Mouse (Mus musculus) adipose tissue, adult 10 weeks (tissue): Measurements from ENCODE around the gene Gm17428. TPM values are rescaled to one million over a fixed set of nuclear protein-coding genes. Genes with fewer than 3 reads are reported as not detected.

Source experiments
- polyA plus RNA-seq: library from polyadenylated mRNA; stranded (reverse); fragments of 350-450 nt; fragmentation: Illumina TruSeq; extraction: RNeasy Lipid Tissue Mini Kit (QIAGEN cat#74804); gene quantifications from one replicate; pipeline ENCODE4 v1.2.3, GENCODE M21; 2014; ENCODE audit warnings: low read depth, low replicate concordance

Gene Gm17428
- polyA plus RNA-seq: not detected

GRCm38 (mm10) chr14:54976633-54977032 is at the start of gene Gm17428:
TSS of gene Gm17428 (plus strand) at chr14:54976933.

GRCm38 (mm10) chr14:54932645-54933150 is 44.0 kb upstream of the Gm17428 start, which contains the start of gene Il25:
TSS of gene Il25 (plus strand) at chr14:54932695.

GRCm38 (mm10) chr14:54935904-54936830 is 40.6 kb upstream of the Gm17428 start, which contains the start of gene Cmtm5:
TSS of gene Cmtm5 (plus strand) at chr14:54936261.

DNA sequence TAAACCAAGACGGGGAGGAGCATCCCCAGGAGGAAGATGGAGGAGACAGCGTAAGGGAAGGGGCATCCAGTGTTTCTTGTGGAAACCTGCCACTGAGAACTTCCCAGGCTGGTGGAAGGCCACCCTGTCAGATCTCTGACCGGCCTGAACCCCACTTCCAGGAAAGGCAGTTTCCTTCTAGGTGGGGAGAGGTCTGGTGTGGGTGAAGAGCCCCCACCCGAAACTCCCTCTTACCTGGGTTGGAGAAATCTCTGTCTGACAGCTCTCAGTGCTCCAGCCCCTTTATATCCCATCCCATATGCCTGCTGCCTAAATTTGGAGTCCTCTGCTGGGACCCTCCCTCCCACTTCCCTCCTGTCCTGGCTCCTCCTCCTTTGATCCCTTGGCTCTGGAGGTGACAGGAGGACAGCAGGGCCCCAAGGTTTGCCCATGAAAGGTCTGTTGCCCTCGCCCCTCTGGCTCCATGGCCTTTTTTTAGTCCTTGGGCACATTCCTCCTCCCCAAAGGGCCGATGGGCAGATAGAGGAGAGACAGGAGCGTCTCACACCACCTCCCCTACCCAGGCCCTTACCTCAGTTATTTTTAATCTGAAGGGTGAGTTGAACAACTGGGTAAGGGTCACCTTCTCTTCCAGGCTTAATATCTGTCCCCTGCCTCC is 10.3 kb upstream of the Gm17428 start, which contains the start of gene Myh6:
TSS of gene Myh6 (minus strand) at position 608 of the 658 bp plus-strand sequence.

GRCm38 (mm10) chr14:54994136-54994868 is 17.6 kb downstream of the Gm17428 start, which contains the start of gene Myh7:
TSS of gene Myh7 (minus strand) at chr14:54994626.

GRCm38 (mm10) chr14:55014991-55015766 is 38.4 kb downstream of the Gm17428 start, which contains the start of gene Ngdn:
TSS of gene Ngdn (plus strand) at chr14:55015454.

Other genes starting within 250 kb of the Gm17428 start
- 45.5 TPM for gene Slc7a8, start 195.0 kb upstream of the Gm17428 start, polyA plus RNA-seq
- 0.58 TPM for gene Rnf212b, start 162.8 kb upstream of the Gm17428 start, polyA plus RNA-seq
- gene Homez, start 106.0 kb upstream of the Gm17428 start, polyA plus RNA-seq: 8.6 TPM
- gene Ppp1r3e, start 99.4 kb upstream of the Gm17428 start, polyA plus RNA-seq: 28.9 TPM
- 68.7 TPM for gene Bcl2l2, start 93.6 kb upstream of the Gm17428 start, polyA plus RNA-seq
- gene Gm20521, start 93.5 kb upstream of the Gm17428 start, polyA plus RNA-seq: 1.2 TPM
- gene Pabpn1, start 84.4 kb upstream of the Gm17428 start, polyA plus RNA-seq: 308 TPM
- gene Slc22a17, start 63.8 kb upstream of the Gm17428 start, polyA plus RNA-seq: 37.1 TPM
- 8.2 TPM for gene Efs, start 50.8 kb upstream of the Gm17428 start, polyA plus RNA-seq
- not detected for gene Il25, start 44.2 kb upstream of the Gm17428 start, polyA plus RNA-seq
- gene Cmtm5, start 40.7 kb upstream of the Gm17428 start, polyA plus RNA-seq: 0.63 TPM
- gene Myh6, start 10.0 kb upstream of the Gm17428 start, polyA plus RNA-seq: not detected
- 0.22 TPM for gene Myh7, start 17.7 kb downstream of the Gm17428 start, polyA plus RNA-seq
- 32.8 TPM for gene Ngdn, start 38.5 kb downstream of the Gm17428 start, polyA plus RNA-seq
- 2.4 TPM for gene Zfhx2, start 115.4 kb downstream of the Gm17428 start, polyA plus RNA-seq
- gene Thtpa, start 117.9 kb downstream of the Gm17428 start, polyA plus RNA-seq: 19.8 TPM
- 12.7 TPM for gene Ap1g2, start 129.7 kb downstream of the Gm17428 start, polyA plus RNA-seq
- gene Jph4, start 140.0 kb downstream of the Gm17428 start, polyA plus RNA-seq: 0.51 TPM
- gene Dhrs2, start 245.1 kb downstream of the Gm17428 start, polyA plus RNA-seq: not detected